Mouse (Mus musculus) heart, adult 9 months (tissue): Measurements from ENCODE around the gene Gm5152.
"Not testable (repeated sequence)": the region's sequence is repeated elsewhere in the genome, so short reads cannot be mapped to it uniquely, and the experiment has no call there.

Experiments used
- DNase-seq, 2 experiments: peaks; one replicate each; pipeline ENCODE4 v3.0.0; 2022; ENCODE audit warnings: low spot score in 2 of 2

Gene Gm5152

GRCm38 (mm10) chr5:10246426-10246825, at the start of gene Gm5152:
Gene Gm5152 (minus strand): TSS chr5:10246526.
- not testable (repeated sequence) for DNase-seq

GRCm38 (mm10) chr5:10254768-10255167, 8.4 kb upstream of the Gm5152 start:
- DNase-seq, result not testable (repeated sequence)

GRCm38 (mm10) chr5:10245770-10246169, 556 bp downstream of the Gm5152 start:
- not testable (repeated sequence) for DNase-seq

GRCm38 (mm10) chr5:10240436-10240835, 5.9 kb downstream of the Gm5152 start:
- DNase-seq, result not testable (repeated sequence)

GRCm38 (mm10) chr5:10220317-10220716, 26.0 kb downstream of the Gm5152 start:
- no peak for DNase-seq

- DNase-seq, result no peak
Observed at GRCm38 (mm10) chr5:10203067-10203466, 43.3 kb downstream of the Gm5152 start.

- no peak for DNase-seq
Observed at GRCm38 (mm10) chr5:10196880-10197279, 49.4 kb downstream of the Gm5152 start.
